Mouse (Mus musculus) intestine, postnatal 0 days (tissue): Measurements from ENCODE around the gene Csrp3. TPM values are rescaled to one million over a fixed set of nuclear protein-coding genes. Genes with fewer than 3 reads are reported as not detected.

Source experiments
- ATAC-seq: fragments of 200-750 bp; cut with Nextera tagmentation; 2 replicates; pipeline ENCODE4 v1.8.0; 2017; ENCODE audit warnings: mild to moderate bottlenecking, moderate TSS enrichment, moderate library complexity
- H3K27ac ChIP-seq: fragments of 300-500 bp; sonication (generic); 2 replicates; pipeline ENCODE4 v1.5.1; 2014; ENCODE audit warnings: mild to moderate bottlenecking, low read depth, low read length, moderate library complexity
- H3K27me3 ChIP-seq: fragments of 300-500 bp; sonication (generic); replicated peaks from 2 replicates; pipeline ENCODE4 v1.6.1; 2014; ENCODE audit warnings: low read length, mixed read lengths; ENCODE audit not compliant: control insufficient read depth, insufficient read depth
- H3K36me3 ChIP-seq: fragments of 300-500 bp; sonication (generic); 2 replicates; pipeline ENCODE4 v1.6.1; 2014; ENCODE audit warnings: mild to moderate bottlenecking, moderate library complexity; ENCODE audit not compliant: control insufficient read depth, insufficient read depth
- H3K4me1 ChIP-seq: fragments of 300-500 bp; sonication (generic); replicated peaks from 2 replicates; pipeline ENCODE4 v1.6.1; 2014; ENCODE audit warnings: antibody characterized with exemption, low read length, mixed read lengths; ENCODE audit not compliant: control insufficient read depth, insufficient read depth
- H3K4me2 ChIP-seq: fragments of 300-500 bp; sonication (generic); replicated peaks from 2 replicates; pipeline ENCODE4 v1.6.1; 2014; ENCODE audit warnings: low read depth, mild to moderate bottlenecking, moderate library complexity
- H3K4me3 ChIP-seq: fragments of 300-500 bp; sonication (generic); 2 replicates; pipeline ENCODE4 v1.5.1; 2014; ENCODE audit warnings: low read depth, low read length
- H3K9ac ChIP-seq: fragments of 300-500 bp; sonication (generic); 2 replicates; pipeline ENCODE4 v1.6.1; 2014; ENCODE audit warnings: mild to moderate bottlenecking, low read depth, low read length
- H3K9me3 ChIP-seq: fragments of 300-500 bp; sonication (generic); 2 replicates; pipeline ENCODE4 v1.6.1; 2016; ENCODE audit warnings: mixed run types; ENCODE audit not compliant: control insufficient read depth
- CTCF ChIP-seq: sonication (generic); IDR thresholded peaks from 2 replicates; pipeline ENCODE4 v1.5.1; 2016; ENCODE audit warnings: low read depth, mild to moderate bottlenecking, control low read depth, antibody characterized with exemption, moderate library complexity
- WGBS: fragments of 180-500 bp; shearing (Covaris S2); extraction: QIAGEN DNeasy Blood & Tissue Kit; methylation state at CpG from one replicate; pipeline ENCODE4 v1.1.7; 2014; 5-methylcytosine and 5-hydroxymethylcytosine counted together
- polyA plus RNA-seq: library from polyadenylated mRNA; unstranded; fragments of >200 nt; fragmentation: Nextera tagmentation; extraction: Ambion mirVana; gene quantifications from 2 replicates; pipeline ENCODE4 v1.2.1, GENCODE M21; 2015

Gene Csrp3
- polyA plus RNA-seq, 1 experiment from 2014 or later: 5.8 TPM

GRCm38 (mm10) chr7:48829177-48829910 is 18.5 kb downstream of the Csrp3 start:
- peaks cover 36% of the 10 kb centered on the region for H3K36me3 ChIP-seq
- TF ChIP-seq CTCF: no peak
- no peak overlapping the region for H3K9ac ChIP-seq
- H3K27ac ChIP-seq: no peak overlapping the region
- no peaks in the 10 kb centered on the region for H3K27me3 ChIP-seq
- H3K4me1 ChIP-seq: no peaks in the 10 kb centered on the region
- no peak overlapping the region for H3K4me3 ChIP-seq
- ATAC-seq: no peak
- WGBS: 80% methylated on average over 5 of the region's 5 CpGs
- H3K4me2 ChIP-seq: no peak overlapping the region
- H3K9me3 ChIP-seq: no peaks in the 10 kb centered on the region

GRCm38 (mm10) chr7:48825170-48825569 is 22.7 kb downstream of the Csrp3 start:
- no peak overlapping the region for H3K9ac ChIP-seq
- H3K9me3 ChIP-seq: no peaks in the 10 kb centered on the region
- TF ChIP-seq CTCF: no peak
- 0 out of 2 replicates have a peak, but pooled peaks cover 6% of the 10 kb centered on the region for H3K4me1 ChIP-seq
- no peak overlapping the region for H3K4me3 ChIP-seq
- no peak for ATAC-seq
- H3K4me2 ChIP-seq: no peak overlapping the region
- WGBS: 89% methylated on average over 6 of the region's 6 CpGs
- H3K27ac ChIP-seq: no peak overlapping the region
- H3K27me3 ChIP-seq: no peaks in the 10 kb centered on the region
- peaks cover 61% of the 10 kb centered on the region for H3K36me3 ChIP-seq

DNA sequence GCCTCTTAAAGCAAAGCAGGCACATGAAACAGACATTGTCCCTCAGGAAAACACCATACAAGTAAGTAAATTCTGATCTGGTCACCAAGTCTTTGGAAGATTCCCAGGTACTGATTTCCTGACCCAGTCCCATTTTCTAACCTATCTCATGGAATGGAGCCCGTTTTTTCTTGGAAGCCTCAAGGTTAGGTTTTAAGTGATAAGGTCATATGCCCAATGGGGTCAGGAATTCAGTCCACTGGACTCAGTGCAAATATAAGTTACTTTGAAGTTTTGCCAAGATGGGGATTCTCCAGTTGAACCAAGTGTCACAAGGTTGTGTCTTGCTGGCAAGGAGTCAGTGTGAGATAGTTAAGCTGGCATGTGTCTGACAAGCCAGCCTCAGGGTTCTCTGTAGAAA is 23.2 kb downstream of the Csrp3 start:
- Histone ChIP-seq H3K9me3 (no peaks in the 10 kb centered on the region), H3K9ac (no peak overlapping the region), H3K4me2 (no peak overlapping the region), H3K27me3 (no peaks in the 10 kb centered on the region), H3K27ac (no peak overlapping the region), H3K36me3 (peaks cover 65% of the 10 kb centered on the region), H3K4me1 (0 out of 2 replicates have a peak, but pooled peaks cover 6% of the 10 kb centered on the region), H3K4me3 (no peak overlapping the region)
- TF ChIP-seq CTCF: no peak
- ATAC-seq: no peak
- WGBS: 89% methylated on average over 1 of the region's 1 CpGs

DNA sequence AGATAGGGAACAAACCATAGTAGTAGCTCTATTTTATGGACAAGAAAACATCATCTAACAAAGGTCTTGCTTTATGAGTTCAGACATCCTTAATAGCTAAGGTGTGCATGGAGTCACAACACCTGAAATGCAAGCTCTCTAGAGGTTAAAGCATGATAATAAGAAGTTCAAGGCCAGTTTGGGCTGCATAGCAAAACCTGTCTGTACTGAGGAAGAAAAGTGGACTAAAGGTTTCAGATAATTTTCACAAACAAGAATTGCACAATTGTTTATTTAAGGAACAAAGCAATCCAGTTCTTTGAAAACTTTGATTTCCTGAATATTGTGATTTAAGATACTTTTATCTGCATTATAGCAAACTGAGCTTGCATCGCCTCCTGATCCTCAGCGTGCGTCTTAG is 24.2 kb downstream of the Csrp3 start:
- no peak for TF ChIP-seq CTCF
- no peak for ATAC-seq
- Histone ChIP-seq H3K9me3 (no peaks in the 10 kb centered on the region), H3K27ac (no peak overlapping the region), H3K4me2 (no peak overlapping the region), H3K36me3 (peaks cover 73% of the 10 kb centered on the region), H3K4me3 (no peak overlapping the region), H3K4me1 (0 out of 2 replicates have a peak, but pooled peaks cover 6% of the 10 kb centered on the region), H3K27me3 (no peaks in the 10 kb centered on the region), H3K9ac (no peak overlapping the region)
- 87% methylated on average over 3 of the region's 3 CpGs for WGBS

DNA sequence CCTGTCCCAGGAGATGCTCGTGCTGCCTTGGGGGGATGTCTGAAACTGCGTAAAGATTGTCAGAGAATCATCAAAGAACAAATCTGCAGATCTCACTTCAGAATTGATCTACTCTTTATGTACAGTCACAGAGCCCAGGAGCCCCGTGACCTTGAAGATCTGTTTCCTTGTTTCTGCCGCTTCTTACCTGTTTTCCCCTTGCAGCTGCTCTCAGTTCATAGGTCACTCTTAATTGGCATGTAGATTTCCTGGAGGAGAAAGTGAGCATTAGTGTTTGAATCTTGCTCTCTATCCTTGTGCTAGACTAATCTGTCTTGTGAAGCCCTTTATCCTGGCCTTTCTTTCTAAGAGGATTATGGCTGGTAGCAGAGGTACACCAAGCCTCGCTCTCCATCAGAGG is 26.2 kb downstream of the Csrp3 start:
- no peak overlapping the region for H3K9ac ChIP-seq
- peak overlapping the region; percentile 57; the same call in 1 of the 2 replicates for H3K27ac ChIP-seq
- WGBS: 51% methylated on average over 5 of the region's 5 CpGs
- H3K9me3 ChIP-seq: no peaks in the 10 kb centered on the region
- H3K4me2 ChIP-seq: no peak overlapping the region
- peak; percentile 71 for ATAC-seq
- no peaks in the 10 kb centered on the region for H3K27me3 ChIP-seq
- H3K4me3 ChIP-seq: no peak overlapping the region
- TF ChIP-seq CTCF: no peak
- H3K4me1 ChIP-seq: 0 out of 2 replicates have a peak, but pooled peaks cover 6% of the 10 kb centered on the region
- peaks cover 71% of the 10 kb centered on the region for H3K36me3 ChIP-seq

DNA sequence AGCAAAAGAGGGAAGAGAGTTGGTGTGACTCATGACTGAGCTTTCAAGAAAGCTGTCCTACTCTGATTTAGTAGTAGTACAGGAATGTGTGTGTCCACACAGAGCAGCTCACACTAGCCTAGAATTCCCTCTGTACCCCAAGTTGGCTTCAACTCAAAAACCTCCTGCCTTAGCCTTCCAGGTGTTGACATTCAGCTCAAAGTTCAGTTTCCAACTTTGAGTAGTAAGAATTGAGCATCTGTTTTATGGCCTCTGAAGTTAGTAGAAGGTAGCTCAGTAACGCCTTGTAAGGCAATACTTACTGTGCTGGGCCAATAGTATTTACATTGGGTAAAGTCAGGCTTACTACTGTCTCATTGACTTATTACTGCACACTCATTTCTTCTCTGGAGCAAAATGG is 34.2 kb downstream of the Csrp3 start:
- H3K4me2 ChIP-seq: no peak overlapping the region
- no peak overlapping the region for H3K9ac ChIP-seq
- H3K4me3 ChIP-seq: no peak overlapping the region
- H3K27ac ChIP-seq: peak overlapping the region; percentile 62
- H3K9me3 ChIP-seq: no peaks in the 10 kb centered on the region
- ATAC-seq: peak; percentile 89
- H3K27me3 ChIP-seq: no peaks in the 10 kb centered on the region
- H3K4me1 ChIP-seq: peaks cover 4% of the 10 kb centered on the region; the same call in 1 of the 2 replicates
- no peak for TF ChIP-seq CTCF
- 23% methylated on average over 1 of the region's 1 CpGs for WGBS
- peaks cover 35% of the 10 kb centered on the region for H3K36me3 ChIP-seq
